Mouse (Mus musculus): ENCODE data around the gene Fbxo7.
"Not testable (repeated sequence)": the region's sequence is repeated elsewhere in the genome, so short reads cannot be mapped to it uniquely, and the experiment has no call there.

Gene Fbxo7

GRCm38 (mm10) chr10:86021749-86022473 is at the start of gene Fbxo7:
Gene Fbxo7 (plus strand): TSS chr10:86021972.
- DNase-seq: peak; percentile 88

GRCm38 (mm10) chr10:85972915-85973314 is 48.9 kb upstream of the Fbxo7 start:
- peak; percentile 16 for DNase-seq

- no peak for DNase-seq
These were observed 32.2 kb upstream of the Fbxo7 start for GRCm38 (mm10) chr10:85989412-85990115.

- no peak for DNase-seq
These were observed 29.4 kb upstream of the Fbxo7 start for GRCm38 (mm10) chr10:85992412-85992811.

GRCm38 (mm10) chr10:85993836-85994235 is 27.9 kb upstream of the Fbxo7 start:
- no peak for DNase-seq

GRCm38 (mm10) chr10:85994543-85995104 is 27.1 kb upstream of the Fbxo7 start:
- DNase-seq: no peak

GRCm38 (mm10) chr10:86000447-86000846 is 21.3 kb upstream of the Fbxo7 start:
- DNase-seq: no peak

- DNase-seq: no peak
These were observed 15.3 kb upstream of the Fbxo7 start for GRCm38 (mm10) chr10:86006455-86006854.

GRCm38 (mm10) chr10:86009688-86010087 is 12.1 kb upstream of the Fbxo7 start:
- no peak for DNase-seq

GRCm38 (mm10) chr10:86010636-86011035 is 11.1 kb upstream of the Fbxo7 start:
- no peak for DNase-seq

- DNase-seq: no peak
These were observed 10.6 kb upstream of the Fbxo7 start for GRCm38 (mm10) chr10:86011172-86011571.

GRCm38 (mm10) chr10:86011781-86012180 is 10.0 kb upstream of the Fbxo7 start, which contains the start of gene Bpifc:
Gene Bpifc (minus strand): TSS chr10:86011895.
- DNase-seq: no peak

GRCm38 (mm10) chr10:86017781-86018180 is 4.0 kb upstream of the Fbxo7 start:
- DNase-seq: no peak

GRCm38 (mm10) chr10:86018813-86019212 is 3.0 kb upstream of the Fbxo7 start:
- no peak for DNase-seq

GRCm38 (mm10) chr10:86021408-86021748 is 394 bp upstream of the Fbxo7 start:
- no peak for DNase-seq

GRCm38 (mm10) chr10:86022474-86022816 is 673 bp downstream of the Fbxo7 start:
- no peak for DNase-seq

GRCm38 (mm10) chr10:86023149-86023548 is 1.4 kb downstream of the Fbxo7 start:
- no peak for DNase-seq

GRCm38 (mm10) chr10:86025906-86026305 is 4.1 kb downstream of the Fbxo7 start:
- DNase-seq: no peak

- no peak for DNase-seq
These were observed 4.6 kb downstream of the Fbxo7 start for GRCm38 (mm10) chr10:86026354-86026753.

GRCm38 (mm10) chr10:86026807-86027206 is 5.0 kb downstream of the Fbxo7 start:
- not testable (repeated sequence) for DNase-seq

- DNase-seq: no peak
These were observed 9.0 kb downstream of the Fbxo7 start for GRCm38 (mm10) chr10:86030743-86031142.

- DNase-seq: no peak
These were observed 10.7 kb downstream of the Fbxo7 start for GRCm38 (mm10) chr10:86032517-86032916.

- DNase-seq: no peak
These were observed 12.4 kb downstream of the Fbxo7 start for GRCm38 (mm10) chr10:86034007-86034728.

Data from right cerebral cortex, adult 18-20 months (tissue).